Mouse (Mus musculus) intestine, postnatal 0 days (tissue): ENCODE measurements around the gene Prr5. TPM values are rescaled to one million over a fixed set of nuclear protein-coding genes. Genes with fewer than 3 reads are reported as not detected.
"Not testable (repeated sequence)": the region's sequence is repeated elsewhere in the genome, so short reads cannot be mapped to it uniquely, and the experiment has no call there.

Experiments used
- ATAC-seq: fragments of 200-750 bp; cut with Nextera tagmentation; 2 replicates; pipeline ENCODE4 v1.8.0; 2017; ENCODE audit warnings: mild to moderate bottlenecking, moderate TSS enrichment, moderate library complexity
- H3K27ac ChIP-seq: fragments of 300-500 bp; sonication (generic); 2 replicates; pipeline ENCODE4 v1.5.1; 2014; ENCODE audit warnings: mild to moderate bottlenecking, low read depth, low read length, moderate library complexity
- H3K27me3 ChIP-seq: fragments of 300-500 bp; sonication (generic); replicated peaks from 2 replicates; pipeline ENCODE4 v1.6.1; 2014; ENCODE audit warnings: low read length, mixed read lengths; ENCODE audit not compliant: control insufficient read depth, insufficient read depth
- H3K36me3 ChIP-seq: fragments of 300-500 bp; sonication (generic); 2 replicates; pipeline ENCODE4 v1.6.1; 2014; ENCODE audit warnings: mild to moderate bottlenecking, moderate library complexity; ENCODE audit not compliant: control insufficient read depth, insufficient read depth
- H3K4me1 ChIP-seq: fragments of 300-500 bp; sonication (generic); replicated peaks from 2 replicates; pipeline ENCODE4 v1.6.1; 2014; ENCODE audit warnings: antibody characterized with exemption, low read length, mixed read lengths; ENCODE audit not compliant: control insufficient read depth, insufficient read depth
- H3K4me2 ChIP-seq: fragments of 300-500 bp; sonication (generic); replicated peaks from 2 replicates; pipeline ENCODE4 v1.6.1; 2014; ENCODE audit warnings: low read depth, mild to moderate bottlenecking, moderate library complexity
- H3K4me3 ChIP-seq: fragments of 300-500 bp; sonication (generic); 2 replicates; pipeline ENCODE4 v1.5.1; 2014; ENCODE audit warnings: low read depth, low read length
- H3K9ac ChIP-seq: fragments of 300-500 bp; sonication (generic); 2 replicates; pipeline ENCODE4 v1.6.1; 2014; ENCODE audit warnings: mild to moderate bottlenecking, low read depth, low read length
- H3K9me3 ChIP-seq: fragments of 300-500 bp; sonication (generic); 2 replicates; pipeline ENCODE4 v1.6.1; 2016; ENCODE audit warnings: mixed run types; ENCODE audit not compliant: control insufficient read depth
- CTCF ChIP-seq: sonication (generic); IDR thresholded peaks from 2 replicates; pipeline ENCODE4 v1.5.1; 2016; ENCODE audit warnings: low read depth, mild to moderate bottlenecking, control low read depth, antibody characterized with exemption, moderate library complexity
- WGBS: fragments of 180-500 bp; shearing (Covaris S2); extraction: QIAGEN DNeasy Blood & Tissue Kit; methylation state at CpG from one replicate; pipeline ENCODE4 v1.1.7; 2014; 5-methylcytosine and 5-hydroxymethylcytosine counted together
- polyA plus RNA-seq: library from polyadenylated mRNA; unstranded; fragments of >200 nt; fragmentation: Nextera tagmentation; extraction: Ambion mirVana; gene quantifications from 2 replicates; pipeline ENCODE4 v1.2.1, GENCODE M21; 2015

Prr5 gene
- polyA plus RNA-seq, 1 experiment from 2014 or later, result 68.5 TPM

- H3K4me3 ChIP-seq, result no peak overlapping the region
- no peak overlapping the region for H3K4me2 ChIP-seq
- H3K36me3 ChIP-seq, result peaks cover 24% of the 10 kb centered on the region
- H3K9me3 ChIP-seq, result no peaks in the 10 kb centered on the region
- H3K27ac ChIP-seq, result peak overlapping the region; percentile 60
- 0 out of 2 replicates have a peak overlapping the region, but pooled peaks have one; percentile 3 for H3K9ac ChIP-seq
- 27% methylated on average over 6 of the region's 6 CpGs for WGBS
- H3K4me1 ChIP-seq, result no peaks in the 10 kb centered on the region
- no peak for TF ChIP-seq CTCF
- peak; percentile 50 for ATAC-seq
- H3K27me3 ChIP-seq, result no peaks in the 10 kb centered on the region
Observed at GRCm38 (mm10) chr15:84706983-84707619, 37.7 kb downstream of the Prr5 start.

DNA sequence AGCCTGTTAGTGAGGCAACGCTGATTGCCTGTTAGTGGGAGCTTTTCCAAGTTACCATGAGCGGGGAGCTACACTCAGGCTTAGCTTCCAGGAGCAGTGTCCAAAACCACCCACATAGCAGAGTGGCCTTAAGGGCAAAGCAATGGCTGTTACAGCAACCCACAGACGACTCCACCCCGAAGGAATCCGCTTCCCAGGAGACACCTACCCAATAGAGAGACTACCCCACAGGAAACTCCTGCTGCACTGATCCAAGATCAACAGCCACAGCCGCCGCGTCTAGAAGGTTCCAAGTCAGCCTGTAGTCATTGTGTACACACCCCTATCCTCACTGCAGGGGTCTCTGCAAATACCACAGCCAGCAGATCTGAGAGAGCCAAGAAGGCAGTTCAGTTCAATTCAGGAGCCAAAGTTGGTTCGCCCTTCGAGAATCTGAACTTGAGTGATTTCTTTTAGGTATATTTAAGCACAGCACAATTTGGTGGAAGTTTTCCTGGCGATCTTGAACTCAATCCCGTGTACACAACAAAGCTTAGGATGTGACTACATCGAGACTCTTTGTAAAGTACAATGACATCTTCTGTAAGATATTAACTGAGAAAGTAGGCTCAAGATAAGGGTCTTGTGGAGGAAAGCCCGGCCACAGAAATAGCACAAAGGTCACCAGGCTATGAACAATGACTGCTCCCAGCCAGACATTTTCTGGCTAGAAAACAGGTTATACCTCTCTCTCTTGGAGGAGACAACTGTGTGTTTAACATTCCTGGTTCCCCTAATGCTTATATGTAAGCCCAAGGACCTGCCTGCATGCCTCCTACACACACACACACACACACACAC, 43.4 kb downstream of the Prr5 start:
- no peak overlapping the region for H3K4me3 ChIP-seq
- 29% methylated on average over 14 of the region's 14 CpGs for WGBS
- H3K4me2 ChIP-seq, result peak overlapping the region; percentile 0; the same call in 1 of the 2 replicates
- ATAC-seq, result peak; percentile 44
- H3K9ac ChIP-seq, result no peak overlapping the region
- H3K27ac ChIP-seq, result peak overlapping the region; percentile 74
- TF ChIP-seq CTCF, result no peak
- no peaks in the 10 kb centered on the region for H3K27me3 ChIP-seq
- no peaks in the 10 kb centered on the region for H3K36me3 ChIP-seq
- no peaks in the 10 kb centered on the region for H3K9me3 ChIP-seq
- H3K4me1 ChIP-seq, result peaks cover 6% of the 10 kb centered on the region; the same call in 1 of the 2 replicates

- Histone ChIP-seq H3K4me2 (peak overlapping the region; percentile 54), H3K9ac (0 out of 2 replicates have a peak overlapping the region, but pooled peaks have one; percentile 22), H3K4me3 (peak overlapping the region; percentile 0; the same call in 1 of the 2 replicates), H3K36me3 (no peaks in the 10 kb centered on the region), H3K27me3 (no peaks in the 10 kb centered on the region), H3K27ac (peak overlapping the region; percentile 89), H3K4me1 (peaks cover 10% of the 10 kb centered on the region), H3K9me3 (no peaks in the 10 kb centered on the region)
- WGBS, result 2% methylated on average over 17 of the region's 17 CpGs
- ATAC-seq, result peak; percentile 70
- peak; percentile 71 for TF ChIP-seq CTCF
Observed at GRCm38 (mm10) chr15:84714730-84715129, 45.3 kb downstream of the Prr5 start.

GRCm38 (mm10) chr15:84715132-84715531, 45.7 kb downstream of the Prr5 start:
- no peaks in the 10 kb centered on the region for H3K9me3 ChIP-seq
- H3K27me3 ChIP-seq, result no peaks in the 10 kb centered on the region
- 26% methylated on average over 11 of the region's 11 CpGs for WGBS
- H3K4me3 ChIP-seq, result peak overlapping the region; percentile 0; the same call in 1 of the 2 replicates
- H3K27ac ChIP-seq, result peak overlapping the region; percentile 89
- peaks cover 13% of the 10 kb centered on the region for H3K4me1 ChIP-seq
- no peak for TF ChIP-seq CTCF
- 0 out of 2 replicates have a peak, but pooled peaks have one; percentile 17 for ATAC-seq
- peak overlapping the region; percentile 54 for H3K4me2 ChIP-seq
- H3K9ac ChIP-seq, result 0 out of 2 replicates have a peak overlapping the region, but pooled peaks have one; percentile 22
- H3K36me3 ChIP-seq, result no peaks in the 10 kb centered on the region

- H3K27me3 ChIP-seq, ATAC-seq, H3K9ac ChIP-seq, H3K4me2 ChIP-seq, H3K4me3 ChIP-seq, H3K4me1 ChIP-seq, H3K9me3 ChIP-seq, H3K36me3 ChIP-seq: not testable (repeated sequence)
- peak; percentile 60 for TF ChIP-seq CTCF
- 68% methylated on average over 6 of the region's 6 CpGs for WGBS
- H3K27ac ChIP-seq, result peak overlapping the region; percentile 46; the same call in 1 of the 2 replicates
Observed at GRCm38 (mm10) chr15:84717570-84718270, 48.3 kb downstream of the Prr5 start.
